Mouse (Mus musculus): ENCODE measurements around the gene Crebbp.

Gene Crebbp

DNA sequence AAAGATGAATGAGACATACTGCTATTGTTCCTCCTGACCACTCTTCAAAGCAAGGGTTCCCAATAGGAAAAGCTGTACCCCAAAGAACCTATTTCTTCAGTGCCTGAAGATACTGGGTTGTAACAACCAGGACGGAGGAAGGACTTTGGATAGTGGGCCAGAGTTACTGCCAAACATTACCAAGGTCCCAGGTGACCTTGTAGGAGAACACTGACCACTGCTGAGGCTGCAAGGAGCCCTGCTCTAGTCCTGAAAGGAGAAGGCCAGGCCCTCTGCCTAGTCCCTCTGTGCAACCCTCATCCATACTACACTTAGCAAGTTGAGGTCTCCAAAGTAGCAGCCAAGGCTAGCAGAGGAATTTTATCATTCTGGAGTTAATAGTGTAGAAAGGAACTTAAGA lies 60.7 kb downstream of the Crebbp start:
- DNase-seq = no peak

GRCm38 (mm10) chr16:4138541-4138940 lies 75.3 kb downstream of the Crebbp start:
- DNase-seq = no peak

DNA sequence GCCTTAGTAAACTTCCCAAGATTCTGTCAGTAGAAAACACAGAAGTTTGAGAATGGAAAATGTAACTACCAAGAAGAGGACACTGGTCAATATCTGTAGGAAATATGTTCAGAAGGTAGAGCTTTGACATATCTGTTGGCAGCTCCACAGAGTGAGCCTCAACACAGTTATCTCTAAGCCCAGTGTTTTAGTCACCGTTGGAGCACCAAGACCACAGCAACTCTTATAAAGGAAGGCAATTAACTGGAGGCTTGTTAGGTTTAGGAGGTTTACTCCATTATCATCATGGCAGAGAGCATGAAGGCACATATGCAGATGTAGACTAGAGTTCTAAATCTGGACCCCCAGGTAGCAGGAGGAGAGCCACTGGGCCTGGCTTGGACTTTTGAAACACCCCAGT lies 80.0 kb downstream of the Crebbp start:
- peak; percentile 22 for DNase-seq

DNA sequence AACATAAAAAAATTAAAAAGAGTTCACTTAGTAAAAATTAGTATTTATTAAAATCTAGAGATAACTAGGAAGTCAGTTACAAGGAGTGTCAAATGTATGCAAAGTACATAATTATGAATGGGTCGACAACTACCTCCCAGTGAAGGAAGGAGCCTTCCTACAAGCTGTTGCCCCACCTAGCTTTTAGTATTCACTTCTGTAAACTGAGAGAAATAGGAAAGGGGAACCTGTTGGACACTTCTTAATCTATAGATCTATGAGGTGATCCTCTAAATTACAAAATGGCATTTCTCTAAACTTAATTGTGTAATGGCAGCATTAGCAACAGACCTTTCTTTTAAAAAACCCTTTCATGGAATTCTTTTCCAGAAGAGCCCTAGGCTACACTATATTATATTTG lies 84.9 kb downstream of the Crebbp start:
- no peak for DNase-seq

DNA sequence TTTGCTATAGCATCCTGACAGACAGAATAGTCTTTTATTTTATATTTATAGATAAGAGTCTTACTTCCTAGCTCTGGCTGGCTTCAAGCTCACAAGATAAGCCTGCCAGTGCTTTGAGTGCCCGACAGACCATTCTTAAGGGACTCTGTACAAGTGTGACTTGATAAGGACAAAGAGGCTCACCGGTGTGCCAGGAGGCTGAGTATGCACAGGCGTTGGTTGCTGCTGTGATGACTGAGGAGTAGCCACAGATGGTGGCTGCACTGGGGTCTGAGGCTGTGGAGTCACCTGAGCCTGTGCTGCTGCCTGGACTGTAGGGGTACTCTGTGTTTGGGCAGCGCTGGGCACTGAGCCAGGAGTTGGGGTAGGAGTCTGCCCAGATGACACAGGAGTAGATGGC lies 96.7 kb downstream of the Crebbp start:
- peak; percentile 91 for DNase-seq

- DNase-seq = peak; percentile 17
Observed at GRCm38 (mm10) chr16:4100374-4100773, 113.4 kb downstream of the Crebbp start.

DNA sequence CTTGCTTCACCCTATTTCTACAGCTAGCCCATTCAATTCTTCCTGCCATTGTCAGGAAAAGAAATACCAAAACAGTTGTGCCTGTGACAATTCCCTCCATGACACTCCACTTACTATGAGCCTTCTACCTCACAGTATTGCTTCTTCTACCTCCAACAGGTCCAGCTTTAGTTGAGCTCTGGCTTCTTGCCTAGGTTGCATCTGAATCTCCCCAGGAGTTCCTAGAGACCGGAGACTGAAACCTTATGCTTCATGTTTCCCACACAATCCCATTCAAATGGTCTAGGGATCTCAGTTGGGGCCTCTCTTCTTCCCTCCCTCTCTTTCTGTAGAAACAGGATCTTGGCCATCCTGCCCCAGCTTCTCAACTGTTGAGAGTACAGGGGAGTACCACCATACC lies 116.3 kb downstream of the Crebbp start:
- DNase-seq = peak; percentile 58

GRCm38 (mm10) chr16:4096898-4097297 lies 116.9 kb downstream of the Crebbp start:
- peak; percentile 12 for DNase-seq

DNA sequence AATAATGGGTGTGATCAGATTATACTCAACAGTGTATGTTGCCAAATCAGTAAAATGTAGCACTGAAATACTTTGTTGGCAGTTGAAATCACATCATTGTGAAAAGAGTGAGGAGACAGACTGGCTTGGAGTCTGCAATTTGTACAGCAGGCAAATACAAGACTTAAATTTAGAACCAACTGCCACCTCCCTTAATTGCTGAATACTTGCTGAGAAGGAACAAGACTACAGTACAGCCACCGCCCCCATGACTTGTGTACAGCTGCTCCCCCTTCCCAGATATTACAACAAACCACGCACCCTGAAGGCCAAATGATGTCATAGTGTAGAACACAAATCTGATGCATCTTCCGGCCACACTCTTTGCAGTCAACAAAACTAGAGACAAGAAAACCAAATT lies 117.7 kb downstream of the Crebbp start:
- DNase-seq = peak; percentile 13

DNA sequence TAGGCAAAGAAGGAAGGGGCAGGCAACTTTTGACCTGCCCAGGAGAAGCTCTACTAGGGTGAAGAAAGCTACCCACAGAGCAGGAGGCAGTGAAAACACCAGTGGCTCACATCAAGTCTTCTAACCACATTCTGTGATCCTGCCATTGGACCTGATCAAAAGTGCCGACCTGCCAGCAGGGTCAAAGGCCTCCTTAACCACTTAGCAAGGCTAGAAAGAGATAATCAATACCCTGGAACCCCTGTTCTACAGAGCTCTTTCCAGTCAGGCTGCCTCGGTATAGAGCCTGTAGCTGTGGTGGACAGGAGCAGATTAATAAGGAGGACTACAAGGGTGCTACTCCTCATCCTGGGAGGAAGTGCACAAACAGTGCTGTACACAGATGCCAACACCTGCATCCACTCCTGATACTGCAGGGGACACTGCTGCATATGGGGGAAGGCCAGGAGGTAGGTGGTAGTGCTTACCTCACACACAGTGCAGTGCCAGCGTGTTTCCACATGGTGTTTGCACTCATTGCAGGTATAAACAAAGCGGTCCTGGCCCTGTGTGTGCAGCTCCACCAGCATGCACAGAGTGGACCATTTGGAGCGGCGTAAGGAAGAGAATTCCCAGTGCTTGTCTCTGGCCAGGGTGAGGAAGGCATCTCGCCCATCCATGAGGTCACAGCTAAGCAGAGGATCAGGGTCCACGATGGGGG lies 126.4 kb downstream of the Crebbp start:
- peak; percentile 46 for DNase-seq

DNA sequence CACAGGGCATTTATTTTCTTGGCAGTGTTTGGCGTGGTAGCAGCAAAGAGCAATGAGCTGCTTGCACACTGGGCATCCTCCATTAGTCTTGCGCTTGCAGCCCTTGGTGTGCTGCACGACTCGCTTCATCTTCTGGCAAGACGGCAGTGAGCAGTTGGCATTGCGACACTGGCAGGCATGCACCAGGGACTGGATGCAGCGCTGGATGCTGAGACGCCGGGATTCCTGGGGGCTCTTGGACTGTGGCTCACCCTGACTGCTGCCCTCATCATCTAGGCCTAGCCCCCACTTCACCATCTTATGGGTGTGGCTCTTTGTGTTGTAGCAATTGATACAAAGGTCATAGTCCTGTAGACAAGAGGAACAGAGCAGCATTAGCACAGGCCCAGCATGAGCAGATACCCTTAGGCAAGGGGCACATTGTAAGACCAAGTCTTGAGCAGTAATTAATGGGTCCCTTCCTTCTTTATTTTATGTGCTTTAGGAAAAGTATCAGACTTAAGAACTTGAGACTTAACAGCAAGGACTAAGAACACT lies 127.9 kb downstream of the Crebbp start:
- DNase-seq = peak; percentile 80

DNA sequence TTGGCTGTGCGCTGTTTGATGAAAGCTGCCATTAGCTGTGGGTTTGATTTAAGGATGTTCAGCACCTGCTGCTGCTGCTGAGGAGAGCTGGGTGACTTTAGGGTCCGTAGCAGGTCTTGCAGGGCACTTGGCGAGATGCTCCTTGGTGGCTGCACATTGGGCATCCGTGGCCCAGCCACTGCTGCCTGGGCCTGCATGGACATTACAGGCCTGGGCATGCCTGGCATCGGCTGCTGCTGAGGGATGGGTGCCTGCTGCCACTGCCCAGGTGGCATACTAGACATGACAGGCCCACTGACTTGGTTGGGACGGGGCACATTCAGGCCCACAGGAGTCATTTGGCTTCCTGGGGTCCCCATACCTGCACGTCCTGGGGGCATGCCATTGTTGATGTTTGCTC lies 128.7 kb downstream of the Crebbp start:
- DNase-seq = peak; percentile 86

- peak; percentile 53 for DNase-seq
Observed at GRCm38 (mm10) chr16:4080419-4080818, 133.4 kb downstream of the Crebbp start.

DNA sequence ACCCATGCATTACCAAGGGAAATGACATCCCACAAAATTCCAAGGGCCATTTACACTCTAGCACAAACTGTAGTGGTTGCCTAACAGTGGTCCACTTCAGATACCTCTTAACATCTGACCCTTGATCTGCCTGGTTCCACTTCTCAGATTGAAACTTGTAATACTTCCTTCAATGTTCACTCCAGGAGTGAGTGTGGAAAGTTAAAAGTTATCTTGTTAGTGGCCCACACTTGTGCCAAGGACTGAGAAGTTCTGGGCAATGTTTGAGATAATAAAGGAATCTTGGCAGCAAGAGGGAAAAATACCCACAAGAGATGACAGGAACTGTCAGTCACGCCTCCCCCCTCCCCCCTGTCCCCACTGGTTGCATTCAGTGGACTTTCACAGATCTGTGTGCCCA lies 134.1 kb downstream of the Crebbp start:
- peak; percentile 85 for DNase-seq

- peak; percentile 70 for DNase-seq
Observed at GRCm38 (mm10) chr16:4078302-4078701, 135.5 kb downstream of the Crebbp start.

- DNase-seq = peak; percentile 99
Observed at GRCm38 (mm10) chr16:4077384-4078061, 136.3 kb downstream of the Crebbp start, which contains the start of gene Trap1. Gene Trap1 (minus strand): TSS chr16:4077827.

- DNase-seq = no peak
Observed at GRCm38 (mm10) chr16:4074836-4075235, 139.0 kb downstream of the Crebbp start.

- no peak for DNase-seq
Observed at GRCm38 (mm10) chr16:4074297-4074696, 139.5 kb downstream of the Crebbp start.

GRCm38 (mm10) chr16:4068588-4068987 lies 145.2 kb downstream of the Crebbp start:
- DNase-seq = peak; percentile 94

- no peak for DNase-seq
Observed at GRCm38 (mm10) chr16:4064945-4065344, 148.9 kb downstream of the Crebbp start.

- DNase-seq = no peak
Observed at GRCm38 (mm10) chr16:4053811-4054210, 160.0 kb downstream of the Crebbp start.

DNA sequence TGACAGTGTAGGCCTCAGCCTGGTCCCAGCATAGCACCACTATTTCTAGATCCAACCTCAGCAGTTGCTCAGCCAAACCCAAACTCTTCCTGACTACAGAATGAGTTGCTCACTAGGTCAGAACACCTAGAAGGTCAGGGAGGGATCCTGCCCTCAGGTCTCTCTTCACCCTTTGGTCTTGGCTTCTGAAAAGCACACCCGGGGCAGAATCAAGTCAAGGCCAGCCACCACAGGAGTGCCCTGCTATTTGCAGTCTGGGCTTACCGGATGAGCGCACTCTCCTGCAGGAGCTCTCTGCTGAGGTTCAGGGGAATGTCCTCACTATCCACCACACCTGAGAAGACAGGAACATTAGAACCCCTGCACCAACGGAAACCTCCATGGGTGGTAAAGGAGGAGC lies 161.2 kb downstream of the Crebbp start:
- DNase-seq = no peak

GRCm38 (mm10) chr16:4045524-4045923 lies 168.3 kb downstream of the Crebbp start:
- no peak for DNase-seq

DNA sequence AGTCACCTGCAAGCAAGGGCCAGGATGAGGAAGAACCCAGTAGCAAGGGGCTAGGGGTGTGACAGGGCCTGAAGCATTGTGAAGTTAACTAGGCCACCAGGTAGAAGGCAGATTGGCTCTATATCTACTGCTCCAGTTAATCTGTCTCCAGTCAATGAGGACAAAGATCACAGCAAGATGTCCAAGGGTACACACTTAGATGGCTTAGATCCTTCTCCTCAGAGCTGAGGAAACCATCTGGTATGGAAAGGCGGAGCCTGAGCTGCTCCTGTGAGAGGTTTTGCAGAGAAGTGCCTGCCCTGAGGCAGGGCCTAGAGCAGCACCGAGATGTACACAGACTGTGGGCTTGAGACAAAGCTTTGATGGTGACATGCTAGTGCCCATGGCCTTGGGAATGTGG lies 169.7 kb downstream of the Crebbp start:
- DNase-seq = no peak

Data from heart, adult 11 months (tissue).